ENCODE assay signal across 8 mouse cellular contexts in the genomic region with DNA sequence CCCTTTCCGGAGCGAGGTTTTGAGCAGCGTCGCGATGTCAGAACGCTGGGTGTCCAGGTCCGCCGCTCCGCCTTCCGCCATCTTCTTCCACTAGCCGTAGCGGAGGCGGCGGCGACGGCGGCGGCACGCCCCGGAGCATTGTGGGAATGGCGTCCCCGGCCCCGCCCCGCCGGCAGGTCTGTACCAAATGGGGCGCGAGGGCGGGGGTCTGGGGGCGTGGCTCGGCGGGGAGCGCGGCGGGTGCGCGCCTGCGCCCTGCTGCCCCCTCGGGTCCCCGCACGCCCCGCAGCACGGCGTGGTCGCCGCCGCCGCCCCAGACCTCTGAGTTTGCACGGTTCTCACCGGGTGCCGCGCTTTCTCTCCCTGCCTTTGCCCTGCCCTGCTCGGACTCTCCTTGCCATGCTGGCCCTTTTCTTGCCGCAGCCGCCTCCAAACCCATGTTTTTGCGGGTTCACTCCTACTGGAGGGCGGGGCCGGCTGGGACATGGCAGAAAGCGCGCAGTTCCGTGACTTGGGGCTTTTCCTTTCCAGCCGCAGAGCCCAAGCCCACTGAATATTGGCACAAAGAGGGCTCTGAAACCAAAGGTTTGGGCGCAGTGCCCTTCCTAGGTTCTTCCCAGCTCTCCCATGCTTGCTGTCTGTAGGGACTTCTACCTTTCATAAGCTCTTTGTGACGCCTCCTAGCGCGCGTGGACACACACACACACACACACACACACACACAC. TPM values are rescaled to one million over a fixed set of nuclear protein-coding genes. Genes with fewer than 3 reads are reported as not detected.
A peak's percentile ranks its signal among the peaks of the same experiment; 100 is the strongest.
DNase-seq lines count a peak whose midpoint lies in the region; ATAC-seq lines count a peak whose summit lies in the region.

A gene (minus strand): TSS at position 161 of the 725 bp plus-strand sequence.

- 0% methylated on average over 58 of the region's 66 CpGs for WGBS in hindbrain, embryonic 13.5 days

- H3K27me3 ChIP-seq in hindbrain, embryonic 13.5 days, result no peaks in the 10 kb centered on the region

- peak within 1 kb of the TSS; percentile 94 for H3K9ac ChIP-seq in hindbrain, embryonic 13.5 days

- DNase-seq in Muller cell, postnatal 12 days (ENCODE audit: inconsistent ontology term), result peak; percentile 97
- peak; percentile 93 for DNase-seq in cerebellum, adult 9-11 months
- DNase-seq in frontal cortex, postnatal 10 days (ENCODE audit: low spot score in 2 of 2), result peak; percentile 89 to 91
- peak; percentile 87 to 93 for DNase-seq in layer of hippocampus, postnatal 25 days (ENCODE audit: extremely low spot score in 1 of 2, low spot score in 1 of 2)
- peak; percentile 91 for DNase-seq in lung, postnatal 25 days (ENCODE audit: low spot score)
- peak; percentile 94 for DNase-seq in retina, embryonic 14.5 days (ENCODE audit: low spot score)
- peak; percentile 98 for DNase-seq in thymus, postnatal 4 days

- peak within 1 kb of the TSS; percentile 96 for H3K27ac ChIP-seq in hindbrain, embryonic 13.5 days

- peak within 1 kb of the TSS; percentile 92 for H3K4me3 ChIP-seq in hindbrain, embryonic 13.5 days

- no peaks in the 10 kb centered on the region for H3K36me3 ChIP-seq in hindbrain, embryonic 13.5 days

- H3K9me3 ChIP-seq in hindbrain, embryonic 13.5 days, result no peaks in the 10 kb centered on the region

- H3K4me1 ChIP-seq in hindbrain, embryonic 13.5 days (replicated peaks), result peaks cover 16% of the 10 kb centered on the region

- peak within 1 kb of the TSS; percentile 69 for H3K4me2 ChIP-seq in hindbrain, embryonic 13.5 days

- ATAC-seq in hindbrain, embryonic 13.5 days (ENCODE audit: low FRiP score), result peak; percentile 94

RNA-seq across cellular contexts. Expression of the gene that starts here (rescaled TPM):
- polyA plus RNA-seq in hindbrain, embryonic 13.5 days (2015; fragmentation: Nextera tagmentation; extraction: Ambion mirVana), result 69.9 and 77.9 TPM in 2 replicates
- 10 to 100 TPM; 90.2 to 97.7 TPM for total RNA-seq in layer of hippocampus, postnatal 25 days (2021)

Comparison
In these comparisons a context has a peak if more than half of its experiments do, and no peak if none do; other contexts are left out.
1. Peak in every context shown above with its lines: DNase-seq, ATAC-seq, H3K4me3 ChIP-seq and H3K27ac ChIP-seq.